In genomic region chr15:79164251-79164650, GRCm38 (mm10) we compare ENCODE assay signal across 13 mouse cellular contexts. TPM values are rescaled to one million over a fixed set of nuclear protein-coding genes. Genes with fewer than 3 reads are reported as not detected.
DNase-seq lines count a peak whose midpoint lies in the region; ATAC-seq and TF ChIP-seq lines count a peak whose summit lies in the region.
"Had no signal": no experiment of that assay in that cellular context is flagged by ENCODE, and none has a peak within 500 bp of the region (broad histone marks: within the 10 kb centered on the region; RNA-seq: fewer than 3 reads in every experiment).

No protein-coding gene starts in this region.

- 12% methylated on average over 15 of the region's 15 CpGs for WGBS in embryonic facial prominence, embryonic 15.5 days
- WGBS in limb, embryonic 14.5 days: 9% methylated on average over 11 of the region's 15 CpGs
- 5% methylated on average over 14 of the region's 15 CpGs for WGBS in kidney, embryonic 14.5 days
- WGBS in lung, postnatal 0 days: 16% methylated on average over 13 of the region's 15 CpGs

- ATAC-seq in embryonic facial prominence, embryonic 15.5 days (ENCODE audit: insufficient number of reproducible peaks, low FRiP score, low TSS enrichment, low read depth): no peak
- ATAC-seq in limb, embryonic 14.5 days (ENCODE audit: low FRiP score, low read depth): peak; percentile 27; the same call in 1 of the 2 replicates
- ATAC-seq in kidney, embryonic 14.5 days (ENCODE audit: low FRiP score, low TSS enrichment): no peak; the same call in 1 of the 2 replicates
- no peak for ATAC-seq in lung, postnatal 0 days

- no peak for TF ChIP-seq CTCF in gastrocnemius, adult 2 months (IDR thresholded peaks at IDR 0.05)
- no peak for TF ChIP-seq CTCF in E14TG2a.4 (conservative IDR thresholded peaks at IDR 0.05; ENCODE audit: low read length)
- no peak for TF ChIP-seq CTCF in lung, postnatal 0 days (IDR thresholded peaks at IDR 0.05)

- H3K27ac ChIP-seq in gastrocnemius, adult 2 months: no peak overlapping the region
- no peak overlapping the region for H3K27ac ChIP-seq in embryonic facial prominence, embryonic 15.5 days (replicated peaks)
- H3K27ac ChIP-seq in limb, embryonic 14.5 days (replicated peaks; ENCODE audit: low read depth, low read length): no peak overlapping the region
- H3K27ac ChIP-seq in kidney, embryonic 14.5 days (ENCODE audit: low read depth, low read length): no peak overlapping the region
- no peak overlapping the region for H3K27ac ChIP-seq in lung, postnatal 0 days (ENCODE audit: low read length)

- no peak for DNase-seq in gastrocnemius, adult 2 months
- no peak for DNase-seq in gastrocnemius, adult 8-10 months (ENCODE audit: low spot score in 2 of 2)
- DNase-seq in limb, embryonic 14.5 days (ENCODE audit: low spot score): no peak
- DNase-seq in frontal cortex, postnatal 36 days (ENCODE audit: low spot score in 2 of 2): no peak
- DNase-seq in lung, postnatal 0 days (ENCODE audit: low spot score): no peak
- DNase-seq: embryo, embryonic 11 days; kidney, postnatal 25 days; lung, postnatal 4 days; spleen, adult 18-20 months had no signal

- H3K9me3 ChIP-seq in E14TG2a.4 (ENCODE audit: low read length): 0 out of 2 replicates have a peak, but pooled peaks cover 4% of the 10 kb centered on the region
- no peaks in the 10 kb centered on the region for H3K9me3 ChIP-seq in embryonic facial prominence, embryonic 15.5 days (replicated peaks)
- H3K9me3 ChIP-seq in limb, embryonic 14.5 days (ENCODE audit: control insufficient read depth, low read length): no peaks in the 10 kb centered on the region
- H3K9me3 ChIP-seq in kidney, embryonic 14.5 days (ENCODE audit: control insufficient read depth, low read length): no peaks in the 10 kb centered on the region
- no peaks in the 10 kb centered on the region for H3K9me3 ChIP-seq in lung, postnatal 0 days (ENCODE audit: low read length)

- peaks cover 55% of the 10 kb centered on the region for H3K4me1 ChIP-seq in E14TG2a.4 (replicated peaks; ENCODE audit: low read depth, low read length)
- H3K4me1 ChIP-seq in embryonic facial prominence, embryonic 15.5 days: peaks cover 10% of the 10 kb centered on the region
- peaks cover 5% of the 10 kb centered on the region for H3K4me1 ChIP-seq in limb, embryonic 14.5 days (ENCODE audit: control insufficient read depth, insufficient read depth, low read length)
- 0 out of 2 replicates have a peak, but pooled peaks cover 2% of the 10 kb centered on the region for H3K4me1 ChIP-seq in kidney, embryonic 14.5 days (ENCODE audit: control insufficient read depth, insufficient read depth, low read length)
- H3K4me1 ChIP-seq in lung, postnatal 0 days (ENCODE audit: insufficient read depth, low read depth, low read length): no peaks in the 10 kb centered on the region

- peak overlapping the region; percentile 51 for H3K4me3 ChIP-seq in gastrocnemius, adult 2 months
- H3K4me3 ChIP-seq in E14TG2a.4 (replicated peaks; ENCODE audit: low read length): peak overlapping the region; percentile 73
- peak overlapping the region; percentile 30 for H3K4me3 ChIP-seq in embryonic facial prominence, embryonic 15.5 days (replicated peaks)
- H3K4me3 ChIP-seq in limb, embryonic 14.5 days (replicated peaks; ENCODE audit: low read length): peak overlapping the region; percentile 31
- H3K4me3 ChIP-seq in kidney, embryonic 14.5 days (ENCODE audit: low read length): no peak overlapping the region
- no peak overlapping the region for H3K4me3 ChIP-seq in lung, postnatal 0 days (ENCODE audit: low read depth, low read length)

- H3K27me3 ChIP-seq in E14TG2a.4 (ENCODE audit: insufficient read depth, low read length): peaks cover 93% of the 10 kb centered on the region
- peaks cover 70% of the 10 kb centered on the region for H3K27me3 ChIP-seq in embryonic facial prominence, embryonic 15.5 days
- H3K27me3 ChIP-seq in limb, embryonic 14.5 days (ENCODE audit: control insufficient read depth, insufficient read depth, low read length): peaks cover 40% of the 10 kb centered on the region
- H3K27me3 ChIP-seq in kidney, embryonic 14.5 days (ENCODE audit: control insufficient read depth, insufficient read depth, low read length): peaks cover 51% of the 10 kb centered on the region
- peaks cover 31% of the 10 kb centered on the region for H3K27me3 ChIP-seq in lung, postnatal 0 days (replicated peaks; ENCODE audit: insufficient read depth, low read length)

- no peak for TF ChIP-seq EP300 in lung, postnatal 0 days (IDR thresholded peaks at IDR 0.05)

- no peak for TF ChIP-seq POLR2A in limb, embryonic 14.5 days (IDR thresholded peaks at IDR 0.05; ENCODE audit: borderline replicate concordance, extremely low read depth, insufficient read depth, insufficient read length)

- no peak overlapping the region for H3K9ac ChIP-seq in embryonic facial prominence, embryonic 15.5 days
- H3K9ac ChIP-seq in limb, embryonic 14.5 days (ENCODE audit: low read depth, low read length, severe bottlenecking): no peak overlapping the region
- H3K9ac ChIP-seq in kidney, embryonic 14.5 days (ENCODE audit: low read depth, low read length): no peak overlapping the region
- H3K9ac ChIP-seq in lung, postnatal 0 days (replicated peaks; ENCODE audit: low read depth): no peak overlapping the region

- H3K36me3 ChIP-seq in E14TG2a.4 (ENCODE audit: insufficient read depth, low read length): no peaks in the 10 kb centered on the region
- H3K36me3 ChIP-seq in embryonic facial prominence, embryonic 15.5 days: no peaks in the 10 kb centered on the region
- no peaks in the 10 kb centered on the region for H3K36me3 ChIP-seq in limb, embryonic 14.5 days (ENCODE audit: control insufficient read depth, insufficient read depth, low read length)
- H3K36me3 ChIP-seq in kidney, embryonic 14.5 days (ENCODE audit: control insufficient read depth, insufficient read depth, low read length): no peaks in the 10 kb centered on the region
- no peaks in the 10 kb centered on the region for H3K36me3 ChIP-seq in lung, postnatal 0 days (ENCODE audit: insufficient read depth, low read length)

- intact Hi-C loops in gastrocnemius, adult 2 months (cut with DNase I): no loop called here

- 0 out of 2 replicates have a peak overlapping the region, but pooled peaks have one; percentile 17 for H3K4me2 ChIP-seq in embryonic facial prominence, embryonic 15.5 days (replicated peaks)
- H3K4me2 ChIP-seq in limb, embryonic 14.5 days (replicated peaks; ENCODE audit: low read depth, low read length, severe bottlenecking): peak overlapping the region; percentile 32
- no peak overlapping the region for H3K4me2 ChIP-seq in kidney, embryonic 14.5 days (replicated peaks; ENCODE audit: low read depth, low read length)
- no peak overlapping the region for H3K4me2 ChIP-seq in lung, postnatal 0 days (replicated peaks; ENCODE audit: low read depth, low read length)

RNA-seq across cellular contexts. Expression of gene Sox10, which starts 0.8 kb away (rescaled TPM):
- total RNA-seq in gastrocnemius, adult 2 months (2021): under 1 TPM; 0.71 to 0.81 TPM
- total RNA-seq in gastrocnemius, adult 8-10 months (2022): under 1 TPM; 0.19 to 0.72 (median 0.64) TPM
- polyA plus RNA-seq in embryonic facial prominence, embryonic 15.5 days (2015; fragmentation: Nextera tagmentation; extraction: Ambion mirVana): 11.8 and 12.5 TPM in 2 replicates
- 20.3 and 26.9 TPM in 2 replicates for polyA plus RNA-seq in limb, embryonic 14.5 days (2012; rRNA removed)
- 7.8 and 9.0 TPM in 2 replicates for polyA plus RNA-seq in limb, embryonic 14.5 days (2014; fragmentation: Nextera tagmentation; extraction: Ambion mirVana)
- 0.21 and 0.22 TPM in 2 replicates for polyA plus RNA-seq in kidney, embryonic 14.5 days (2014; fragmentation: Nextera tagmentation; extraction: Ambion mirVana)
- 0.11 and 0.31 TPM in 2 replicates for polyA plus RNA-seq in lung, postnatal 0 days (2015; fragmentation: Nextera tagmentation; extraction: Ambion mirVana)
- polyA plus RNA-seq: C2C12 had no signal

RNA-seq across cellular contexts. Expression of gene 1700088E04Rik, which starts 23.2 kb away (rescaled TPM):
- total RNA-seq in gastrocnemius, adult 2 months (2021): 1 to 10 TPM; 1.1 to 1.2 TPM
- 1 to 10 TPM in 1 of 4 experiments, under 1 TPM in 3; 0.36 to 1.5 (median 0.80) TPM for total RNA-seq in gastrocnemius, adult 8-10 months (2022)
- polyA plus RNA-seq in embryonic facial prominence, embryonic 15.5 days (2015; fragmentation: Nextera tagmentation; extraction: Ambion mirVana): 17.2 and 25.2 TPM in 2 replicates
- 3.8 and 4.7 TPM in 2 replicates for polyA plus RNA-seq in limb, embryonic 14.5 days (2012; rRNA removed)
- 6.1 and 7.1 TPM in 2 replicates for polyA plus RNA-seq in limb, embryonic 14.5 days (2014; fragmentation: Nextera tagmentation; extraction: Ambion mirVana)
- 7.1 and 8.8 TPM in 2 replicates for polyA plus RNA-seq in kidney, embryonic 14.5 days (2014; fragmentation: Nextera tagmentation; extraction: Ambion mirVana)
- 29.8 and 30.4 TPM in 2 replicates for polyA plus RNA-seq in lung, postnatal 0 days (2015; fragmentation: Nextera tagmentation; extraction: Ambion mirVana)

RNA-seq across cellular contexts. Expression of gene Polr2f, which starts 23.4 kb away (rescaled TPM):
- 10 to 100 TPM; 61.0 to 87.7 TPM for total RNA-seq in gastrocnemius, adult 2 months (2021)
- total RNA-seq in gastrocnemius, adult 8-10 months (2022): 10 to 100 TPM; 57.8 to 75.3 (median 70.3) TPM
- polyA plus RNA-seq in embryonic facial prominence, embryonic 15.5 days (2015; fragmentation: Nextera tagmentation; extraction: Ambion mirVana): 304 and 333 TPM in 2 replicates
- polyA plus RNA-seq in limb, embryonic 14.5 days (2012; rRNA removed): 116 and 192 TPM in 2 replicates
- polyA plus RNA-seq in limb, embryonic 14.5 days (2014; fragmentation: Nextera tagmentation; extraction: Ambion mirVana): 326 and 334 TPM in 2 replicates
- 352 and 434 TPM in 2 replicates for polyA plus RNA-seq in kidney, embryonic 14.5 days (2014; fragmentation: Nextera tagmentation; extraction: Ambion mirVana)
- 243 and 261 TPM in 2 replicates for polyA plus RNA-seq in lung, postnatal 0 days (2015; fragmentation: Nextera tagmentation; extraction: Ambion mirVana)

RNA-seq across cellular contexts. Expression of gene Micall1, which starts 55.6 kb away (rescaled TPM):
- 10 to 100 TPM; 11.2 to 14.5 TPM for total RNA-seq in gastrocnemius, adult 2 months (2021)
- total RNA-seq in gastrocnemius, adult 8-10 months (2022): 10 to 100 TPM in 3 of 4 experiments, 1 to 10 TPM in 1; 9.8 to 12.6 (median 11.2) TPM
- polyA plus RNA-seq in embryonic facial prominence, embryonic 15.5 days (2015; fragmentation: Nextera tagmentation; extraction: Ambion mirVana): 16.8 and 17.3 TPM in 2 replicates
- polyA plus RNA-seq in limb, embryonic 14.5 days (2012; rRNA removed): 31.0 and 35.4 TPM in 2 replicates
- 12.8 and 14.8 TPM in 2 replicates for polyA plus RNA-seq in limb, embryonic 14.5 days (2014; fragmentation: Nextera tagmentation; extraction: Ambion mirVana)
- 6.5 and 7.2 TPM in 2 replicates for polyA plus RNA-seq in kidney, embryonic 14.5 days (2014; fragmentation: Nextera tagmentation; extraction: Ambion mirVana)
- 8.4 and 9.1 TPM in 2 replicates for polyA plus RNA-seq in lung, postnatal 0 days (2015; fragmentation: Nextera tagmentation; extraction: Ambion mirVana)

Comparison
In these comparisons a context has a peak if more than half of its experiments do, and no peak if none do; other contexts are left out.
1. H3K4me3 ChIP-seq: peak in gastrocnemius, adult 2 months (single experiment), E14TG2a.4 (single experiment), embryonic facial prominence, embryonic 15.5 days (single experiment) and limb, embryonic 14.5 days (single experiment); none in kidney, embryonic 14.5 days (single experiment) and lung, postnatal 0 days (single experiment).
2. H3K4me2 ChIP-seq: peak in embryonic facial prominence, embryonic 15.5 days (single experiment) and limb, embryonic 14.5 days (single experiment); none in kidney, embryonic 14.5 days (single experiment) and lung, postnatal 0 days (single experiment).